Mouse (Mus musculus): Measurements from ENCODE around the gene Nap1l3. TPM values are rescaled to one million over a fixed set of nuclear protein-coding genes. Genes with fewer than 3 reads are reported as not detected.

Nap1l3 gene
- total RNA-seq (2021): 10 to 100 TPM; 52.2 to 52.6 TPM
- long read RNA-seq, experiment 1, transcript Nap1l3-201 (1 exons, 2,837 nt): major isoform, 67 of 67 reads
- long read RNA-seq, experiment 1, partial matches to known transcripts: 0 of 67 reads
- long read RNA-seq, experiment 1, other reads (novel, unspliced or antisense): 0 of 67 reads
- long read RNA-seq, experiment 2, transcript Nap1l3-201 (1 exons, 2,837 nt): major isoform, 56 of 57 reads
- long read RNA-seq, experiment 2, partial matches to known transcripts: 0 of 57 reads
- long read RNA-seq, experiment 2, other reads (novel, unspliced or antisense): 1 of 57 reads

DNA sequence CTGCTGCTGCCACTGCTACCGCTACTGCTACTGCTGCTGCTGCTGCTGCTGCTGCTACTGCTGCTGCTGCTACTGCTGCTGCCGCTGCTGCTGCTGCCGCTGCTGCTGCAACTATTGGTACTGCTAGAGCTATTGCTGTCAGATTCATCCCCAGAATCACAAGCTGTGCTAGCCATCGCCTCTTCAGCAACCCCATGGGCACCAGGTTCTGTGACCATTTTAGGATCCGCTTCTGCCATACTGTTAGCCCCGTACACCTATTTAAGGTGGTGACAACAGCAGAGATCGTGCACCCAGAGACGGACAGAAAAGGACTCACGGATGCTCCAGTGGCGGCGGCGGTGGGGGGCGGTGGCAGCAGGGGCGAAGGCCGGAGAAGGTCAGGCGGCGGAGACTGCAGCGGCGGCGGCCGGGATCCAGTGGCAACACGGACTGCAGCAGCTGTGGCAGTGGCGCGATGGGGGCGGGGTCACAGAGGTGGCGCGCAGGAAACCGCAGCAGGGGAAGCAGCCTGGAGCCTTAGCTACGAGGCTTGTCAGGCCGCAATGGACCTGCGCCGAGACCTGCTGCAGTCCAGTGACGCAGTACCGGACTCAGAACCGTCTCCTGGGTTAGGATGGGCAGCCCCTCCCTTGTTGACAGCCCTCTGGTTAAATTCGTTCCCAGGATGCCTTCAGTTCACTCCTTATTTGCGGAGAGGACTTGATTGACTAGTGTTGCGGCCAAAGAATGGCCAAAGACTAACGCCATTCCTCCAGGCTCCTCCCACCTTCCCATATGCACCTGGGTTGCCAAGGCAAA lies at the start of gene Nap1l3:
Gene Nap1l3, minus strand, starts transcription at position 621 of the 801 bp plus-strand sequence.
- DNase-seq (ENCODE audit: low spot score in 2 of 2): peak; percentile 74 to 87
- intact Hi-C loops (cut with DNase I): no loop called here

- DNase-seq (ENCODE audit: low spot score in 2 of 2): no peak
- intact Hi-C loops (cut with DNase I): no loop called here
Observed at GRCm38 (mm10) chrX:122397652-122398051, 451 bp upstream of the Nap1l3 start.

All from left cerebral cortex, postnatal 14 days (tissue).